Mouse (Mus musculus): ENCODE measurements around the gene Opa3.

DNA sequence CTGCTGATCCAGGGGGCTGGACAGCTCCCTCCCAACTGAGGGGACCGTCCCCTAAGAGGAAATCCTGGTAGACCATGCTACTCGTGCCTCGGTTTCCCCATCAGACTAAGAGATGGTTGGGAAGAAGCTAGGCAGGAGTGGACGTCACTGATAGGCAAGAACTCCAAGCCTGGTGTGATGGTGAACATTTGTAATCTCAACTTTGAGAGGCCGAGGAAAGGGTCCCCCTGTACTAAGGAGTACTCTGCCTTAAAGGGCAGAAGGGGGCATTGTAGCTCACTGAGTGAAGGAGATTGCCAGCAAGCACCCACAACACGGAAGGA, 77.2 kb downstream of the Opa3 start:
- TF ChIP-seq EP300 (optimal IDR thresholded peaks at IDR 0.05) (no peak), CTCF (IDR thresholded peaks at IDR 0.05; ENCODE audit: low read depth) (no peak)
